Mouse (Mus musculus): Measurements from ENCODE around the gene Mamdc2. TPM values are rescaled to one million over a fixed set of nuclear protein-coding genes. Genes with fewer than 3 reads are reported as not detected.

Gene Mamdc2
- polyA plus RNA-seq, 1 experiment from 2014 or later = 0.89 TPM

DNA sequence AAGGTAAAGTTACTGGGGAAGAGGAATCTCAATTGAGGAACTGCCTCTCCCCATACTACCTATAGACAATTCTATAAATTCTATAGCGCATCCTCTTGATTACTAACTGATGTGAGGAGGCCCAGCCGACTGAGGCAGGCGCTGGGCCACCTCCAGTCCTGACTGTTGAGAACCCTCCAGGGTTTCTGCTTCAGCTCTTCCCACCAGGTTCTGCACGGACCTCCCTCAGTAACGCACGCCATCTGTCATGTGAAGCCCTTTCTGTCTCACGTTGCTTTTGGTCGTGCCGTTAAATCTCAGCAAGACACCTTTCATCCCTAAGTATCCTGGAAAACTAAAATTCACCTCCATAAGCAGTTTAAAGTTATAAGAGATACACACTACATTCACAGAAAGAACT is 191.5 kb downstream of the Mamdc2 start:
- DNase-seq (no peak), ATAC-seq (no peak)
- Histone ChIP-seq H3K4me2 (ENCODE audit: low read depth, low read length) (no peak overlapping the region), H3K4me1 (ENCODE audit: insufficient read depth) (no peaks in the 10 kb centered on the region), H3K27me3 (ENCODE audit: insufficient read depth, low read length) (no peaks in the 10 kb centered on the region), H3K9me3 (ENCODE audit: low read length) (no peaks in the 10 kb centered on the region), H3K27ac (ENCODE audit: low read depth) (no peak overlapping the region), H3K4me3 (ENCODE audit: low read depth, low read length) (no peak overlapping the region), H3K9ac (replicated peaks) (no peak overlapping the region), H3K36me3 (replicated peaks; ENCODE audit: insufficient read depth, low read length) (peaks cover 48% of the 10 kb centered on the region)
- WGBS (ENCODE audit: insufficient replicate concordance) = 88% methylated on average over 9 of the region's 9 CpGs
- TF ChIP-seq CTCF (IDR thresholded peaks at IDR 0.05; ENCODE audit: low read depth) (no peak), EP300 (IDR thresholded peaks at IDR 0.05; ENCODE audit: low read depth) (no peak)

Other genes with a start within 250 kb of the Mamdc2 start
- gene Smc5, start 174.5 kb downstream of the Mamdc2 start, polyA plus RNA-seq (2015; fragmentation: Nextera tagmentation; extraction: Ambion mirVana) = 5.4 and 6.8 TPM in 2 replicates
- not detected in 2 replicates for gene 1700028P14Rik, start 204.4 kb upstream of the Mamdc2 start, polyA plus RNA-seq (2015; fragmentation: Nextera tagmentation; extraction: Ambion mirVana)
- gene Ptar1, start 239.0 kb upstream of the Mamdc2 start, polyA plus RNA-seq (2015; fragmentation: Nextera tagmentation; extraction: Ambion mirVana) = 2.2 and 2.5 TPM in 2 replicates